ENCODE assay signal across 9 mouse cellular contexts in genomic region chr10:111329326-111329725, GRCm38 (mm10). TPM values are rescaled to one million over a fixed set of nuclear protein-coding genes. Genes with fewer than 3 reads are reported as not detected.
DNase-seq lines count a peak whose midpoint lies in the region.
"Had no signal": no experiment of that assay in that cellular context is flagged by ENCODE, and none has a peak within 500 bp of the region (broad histone marks: within the 10 kb centered on the region; RNA-seq: fewer than 3 reads in every experiment).

No protein-coding gene starts in this region.

- DNase-seq in left cerebral cortex, postnatal 4 days = peak; percentile 46
- DNase-seq in left cerebral cortex, adult 9 months (ENCODE audit: low spot score in 2 of 2) = no peak
- peak; percentile 55 for DNase-seq in adrenal gland, postnatal 14 days
- DNase-seq in kidney, postnatal 10 days = peak; percentile 80
- DNase-seq in lung, postnatal 36 days = peak; percentile 69
- no peak for DNase-seq in frontal cortex, postnatal 36 days (ENCODE audit: low spot score in 2 of 2)
- DNase-seq in embryo, embryonic 9.5 days (ENCODE audit: extremely low spot score) = no peak
- DNase-seq: heart, postnatal 36 days; thymus, adult 18-20 months had no signal

- intact Hi-C loops in left cerebral cortex, postnatal 4 days (cut with DNase I) = no loop called here

RNA-seq across cellular contexts. Expression of gene Bbs10, which starts 30.8 kb away (rescaled TPM):
- total RNA-seq in left cerebral cortex, postnatal 4 days (2021) = 1 to 10 TPM; 4.2 to 4.3 TPM
- 4.2 and 6.0 TPM in 2 replicates for total RNA-seq in adrenal gland, postnatal 14 days (2021)

Comparison
In these comparisons a context has a peak if more than half of its experiments do, and no peak if none do; other contexts are left out.
1. DNase-seq: peak in left cerebral cortex, postnatal 4 days (single experiment), adrenal gland, postnatal 14 days (single experiment), kidney, postnatal 10 days (single experiment) and lung, postnatal 36 days (single experiment); none in left cerebral cortex, adult 9 months (0 of 2), frontal cortex, postnatal 36 days (0 of 2) and embryo, embryonic 9.5 days (single experiment).